Mouse (Mus musculus): ENCODE measurements at regions not wholly inside any gene's neighbourhood (a gene's known extent, or its start where the extent isn't known, plus 50 kb on each side); places are given as distances from the start of the nearest gene placed in this dataset.

DNA sequence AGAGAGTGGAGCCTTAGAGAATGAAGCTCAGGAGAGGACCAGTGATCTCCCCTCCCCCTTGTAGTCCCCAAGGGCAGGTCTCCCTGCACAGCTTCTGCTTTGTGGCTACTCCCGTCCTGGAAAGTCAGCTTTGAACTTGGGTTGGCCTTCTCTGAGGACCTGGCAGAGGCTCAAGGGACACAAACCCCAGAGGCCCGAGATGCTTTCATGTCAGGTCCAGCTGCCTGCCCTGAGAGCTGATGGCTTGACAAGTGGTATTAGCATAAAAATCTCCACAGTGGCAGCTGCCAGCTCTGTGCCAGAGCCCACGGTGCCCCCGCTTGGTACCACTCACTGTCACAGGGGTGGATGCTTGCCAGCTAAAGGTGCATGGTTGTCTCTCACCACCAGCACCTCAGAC lies 173.8 kb upstream of the Gm4791 start:
- intact Hi-C loops (cut with DNase I): no loop called here
- DNase-seq: no peak

DNA sequence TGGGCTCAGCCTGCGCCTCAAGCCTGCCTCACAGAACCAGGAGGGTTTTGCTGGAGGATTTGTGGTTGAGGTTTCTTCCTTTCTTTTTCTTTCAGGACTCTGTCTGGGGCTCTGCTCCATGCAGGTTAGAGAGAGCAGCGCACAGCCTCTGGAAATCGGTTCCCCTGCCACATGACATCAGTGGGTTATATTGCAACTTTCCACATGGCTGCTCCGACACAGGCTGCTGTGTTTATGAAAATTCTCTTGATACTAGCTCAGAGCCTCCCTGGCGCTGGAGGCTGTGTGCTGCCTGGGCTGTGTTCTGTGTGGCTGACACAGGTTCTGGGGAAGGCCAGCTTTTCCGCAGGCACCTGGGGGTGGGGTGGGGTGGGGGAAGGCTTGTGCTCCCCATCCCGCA lies 178.7 kb upstream of the Gm4791 start:
- DNase-seq: no peak
- intact Hi-C loops (cut with DNase I): loop anchor here (5.0 kb wide), 1 partner anchor 468 kb away; no protein-coding TSS in a partner anchor

GRCm38 (mm10) chr9:46819376-46819775 lies 179.2 kb upstream of the Gm4791 start:
- intact Hi-C loops (cut with DNase I): loop anchor here (5.0 kb wide), 1 partner anchor 467 kb away; no protein-coding TSS in a partner anchor
- DNase-seq: no peak

- intact Hi-C loops (cut with DNase I): loop anchor here (5.0 kb wide), 1 partner anchor 464 kb away; no protein-coding TSS in a partner anchor
These were observed 182.4 kb upstream of the Gm4791 start for GRCm38 (mm10) chr9:46816126-46816525.

GRCm38 (mm10) chr9:46814478-46815241 lies 183.9 kb upstream of the Gm4791 start:
- peak; percentile 62 to 79 for DNase-seq
- intact Hi-C loops (cut with DNase I): loop anchor here (5.0 kb wide), 3 partner anchors 77 to 462 kb away; no protein-coding TSS in a partner anchor

More at GRCm38 (mm10) chr9:46816126-46816525, 182.4 kb upstream of the Gm4791 start:
- no peak for DNase-seq

DNA sequence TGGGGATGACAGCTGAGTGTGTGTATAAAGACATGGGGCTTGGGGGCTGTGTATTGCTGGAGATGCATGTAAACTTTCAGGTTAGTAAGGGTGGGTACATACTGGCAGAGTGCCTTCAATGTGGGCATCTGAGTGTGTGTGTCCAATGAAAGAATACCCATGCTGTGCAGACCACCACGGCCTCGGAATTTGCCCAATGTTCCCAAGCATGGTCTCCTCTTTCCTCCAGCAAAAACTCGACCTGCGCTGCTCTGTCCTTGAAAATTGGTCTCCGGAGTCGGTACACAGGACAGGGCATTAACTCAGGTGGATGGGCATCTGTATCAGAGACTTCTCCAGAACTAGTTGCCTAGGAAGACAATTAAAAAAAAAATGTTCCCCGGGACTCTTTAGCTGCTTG lies 188.3 kb upstream of the Gm4791 start:
- intact Hi-C loops (cut with DNase I): loop anchor here (5.0 kb wide), 2 partner anchors 73 to 418 kb away; no protein-coding TSS in a partner anchor

GRCm38 (mm10) chr9:46795446-46795845 lies 203.1 kb upstream of the Gm4791 start:
- DNase-seq: no peak
- intact Hi-C loops (cut with DNase I): no loop called here

More for the DNA sequence above, 188.3 kb upstream of the Gm4791 start:
- no peak for DNase-seq

DNA sequence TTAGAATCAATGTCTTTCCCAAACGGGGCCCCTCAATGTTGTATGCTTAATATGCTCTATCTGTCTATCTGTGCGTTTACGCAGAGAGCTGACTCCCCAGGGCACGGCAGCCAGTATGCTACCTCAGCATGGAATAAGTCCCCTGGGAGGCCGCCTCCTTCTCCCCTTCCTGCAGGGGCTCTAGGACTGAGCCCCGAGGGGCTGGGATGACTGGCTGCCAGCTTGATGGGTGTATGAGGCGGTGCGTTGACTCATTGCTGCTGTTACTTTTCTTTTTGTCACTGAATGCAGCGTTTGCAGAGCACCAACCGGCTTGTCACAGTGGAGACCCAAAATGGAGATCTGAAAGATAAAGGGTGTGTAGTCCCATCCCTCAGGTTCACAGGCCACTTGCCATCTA lies 209.5 kb upstream of the Gm4791 start:
- DNase-seq: no peak
- intact Hi-C loops (cut with DNase I): no loop called here

DNA sequence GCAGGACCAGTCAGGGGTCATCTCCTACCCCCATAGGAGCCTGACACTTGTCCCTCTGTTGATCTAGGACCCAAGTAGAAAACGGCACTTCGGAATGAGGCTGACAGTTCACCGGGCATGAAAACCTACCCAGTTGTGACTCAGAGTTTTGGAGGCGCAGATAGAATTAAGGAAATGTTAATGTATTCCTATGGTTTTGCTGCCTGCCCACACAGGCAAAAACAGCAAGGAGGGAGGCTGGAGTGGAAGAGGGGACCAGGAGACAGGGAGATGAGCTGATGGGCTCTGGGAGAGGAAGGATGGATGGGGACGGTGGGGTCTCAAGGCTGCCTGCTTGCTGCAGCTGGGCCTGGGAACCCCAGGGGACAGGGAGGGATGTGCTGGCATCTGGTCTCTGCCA lies 210.1 kb upstream of the Gm4791 start:
- no peak for DNase-seq

GRCm38 (mm10) chr9:46784355-46784975 lies 214.1 kb upstream of the Gm4791 start:
- intact Hi-C loops (cut with DNase I): no loop called here
- DNase-seq: no peak

More for the DNA sequence above, 210.1 kb upstream of the Gm4791 start:
- intact Hi-C loops (cut with DNase I): no loop called here

GRCm38 (mm10) chr9:46783597-46784354 lies 214.8 kb upstream of the Gm4791 start:
- DNase-seq: no peak
- intact Hi-C loops (cut with DNase I): no loop called here

DNA sequence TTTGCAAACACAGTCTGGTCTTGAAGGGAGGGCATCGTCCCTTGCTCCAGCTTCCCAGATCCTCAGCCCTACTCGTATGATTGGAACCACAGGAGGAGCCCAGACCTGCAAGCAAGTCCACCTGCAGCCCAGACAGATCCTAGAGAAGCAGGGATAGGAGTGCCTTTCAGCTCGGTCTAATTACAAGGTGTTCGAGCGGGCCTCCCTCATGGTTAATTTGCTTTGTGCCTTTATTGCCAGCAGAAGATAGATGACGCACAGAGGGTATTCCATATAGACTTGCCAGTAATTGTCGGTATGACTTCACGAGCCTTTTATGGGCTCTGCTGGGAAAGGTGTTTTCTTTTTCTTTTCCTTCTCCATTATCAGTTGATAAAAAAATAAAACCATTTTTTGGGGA lies 216.9 kb upstream of the Gm4791 start:
- DNase-seq: no peak
- intact Hi-C loops (cut with DNase I): no loop called here

- DNase-seq: no peak
- intact Hi-C loops (cut with DNase I): no loop called here
These were observed 219.8 kb upstream of the Gm4791 start for GRCm38 (mm10) chr9:46778769-46779168.

- intact Hi-C loops (cut with DNase I): no loop called here
- no peak for DNase-seq
These were observed 223.7 kb upstream of the Gm4791 start for GRCm38 (mm10) chr9:46774821-46775220.

GRCm38 (mm10) chr9:46760247-46760646 lies 238.3 kb upstream of the Gm4791 start:
- intact Hi-C loops (cut with DNase I): no loop called here
- DNase-seq: no peak

DNA sequence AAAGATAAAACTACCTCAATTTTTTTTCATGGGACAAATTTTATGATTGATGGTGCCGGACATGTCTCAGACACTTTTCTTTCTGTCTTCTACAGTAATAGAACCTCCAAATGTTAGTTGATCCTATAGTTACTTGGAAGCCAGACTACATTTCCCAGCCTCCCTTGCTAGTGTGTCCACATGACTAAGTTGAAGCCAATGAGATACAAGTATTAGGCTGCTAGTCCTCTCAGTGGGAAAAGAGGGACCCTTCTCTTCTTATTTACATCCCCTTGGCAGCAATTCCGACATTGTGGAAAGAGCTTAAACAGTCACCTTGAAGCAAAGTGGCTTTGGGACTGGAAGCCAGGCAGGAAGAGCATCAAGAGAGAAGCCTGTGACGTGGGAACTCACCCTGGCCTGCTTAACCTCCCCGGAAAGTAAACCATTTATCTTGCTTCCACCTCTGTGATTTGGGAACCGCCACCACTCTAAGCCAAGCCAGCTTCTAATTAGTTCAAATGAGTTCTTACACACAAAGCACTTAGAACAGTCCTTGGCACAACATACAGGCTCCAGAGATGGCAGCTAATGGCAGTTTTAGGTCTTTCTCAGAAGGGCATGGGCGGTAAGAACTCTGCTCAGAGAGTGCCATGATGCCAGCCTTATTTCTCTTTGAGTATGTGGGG lies 241.4 kb upstream of the Gm4791 start:
- DNase-seq: no peak
- intact Hi-C loops (cut with DNase I): no loop called here

DNA sequence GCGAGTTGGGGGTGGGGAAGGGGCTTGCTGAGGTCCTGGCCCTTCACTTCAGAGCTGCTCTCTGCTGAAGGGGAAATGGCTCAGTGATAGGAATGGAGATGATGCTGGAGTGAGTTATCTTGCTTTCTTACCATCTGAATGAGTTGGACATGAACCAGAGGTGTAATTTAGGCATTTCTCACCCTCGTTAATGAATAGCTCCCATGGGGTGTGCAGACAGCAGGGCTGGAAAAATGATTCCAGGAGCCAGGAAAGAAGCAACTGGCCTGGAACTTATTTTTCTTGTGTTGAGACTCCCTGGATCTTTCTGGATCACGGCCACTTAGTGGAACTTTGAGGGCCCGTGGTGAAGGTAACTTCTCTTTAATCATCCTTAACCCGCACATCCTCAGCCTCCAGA lies 246.6 kb upstream of the Gm4791 start:
- intact Hi-C loops (cut with DNase I): no loop called here
- DNase-seq: no peak

GRCm38 (mm10) chr9:46749441-46749840 lies 249.1 kb upstream of the Gm4791 start:
- intact Hi-C loops (cut with DNase I): no loop called here
- DNase-seq: no peak

GRCm38 (mm10) chr9:46746266-46746665 lies 252.3 kb upstream of the Gm4791 start:
- no peak for DNase-seq
- intact Hi-C loops (cut with DNase I): no loop called here

- intact Hi-C loops (cut with DNase I): no loop called here
- DNase-seq: no peak
These were observed 258.0 kb upstream of the Gm4791 start for GRCm38 (mm10) chr9:46740496-46740895.

DNA sequence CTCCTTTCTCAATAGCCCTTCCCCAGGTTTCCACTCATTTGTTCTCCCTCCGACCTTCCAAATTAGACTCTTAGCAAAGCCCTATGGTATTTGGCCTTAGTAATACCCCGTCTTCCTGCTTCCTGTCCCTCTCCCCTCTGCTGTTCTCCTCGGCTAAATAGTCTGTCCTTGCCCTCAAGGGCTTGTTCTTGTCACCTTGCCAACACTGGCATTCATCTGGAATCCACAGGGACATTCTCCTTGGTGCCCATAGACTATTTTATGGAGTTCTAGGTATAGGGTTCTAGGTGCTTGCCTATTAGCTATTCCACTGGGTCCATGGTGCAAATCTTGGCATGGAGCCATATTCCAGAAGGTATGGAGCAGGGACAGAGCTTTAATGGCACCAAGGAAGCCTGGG lies 259.2 kb upstream of the Gm4791 start:
- intact Hi-C loops (cut with DNase I): loop anchor here (5.0 to 10.0 kb wide), 3 partner anchors 73 to 795 kb away; partner anchors contain the start of gene Cadm1
- peak in 1 of 2 experiments; percentile 11 for DNase-seq
